Mouse (Mus musculus): ENCODE measurements around the gene Aire. TPM values are rescaled to one million over a fixed set of nuclear protein-coding genes. Genes with fewer than 3 reads are reported as not detected.

Aire gene
- polyA plus RNA-seq, 1 experiment from 2014 or later = not detected

GRCm38 (mm10) chr10:78084073-78084472 lies 40.7 kb upstream of the Aire start:
- H3K4me3 ChIP-seq (ENCODE audit: low read depth, low read length) = no peak overlapping the region
- H3K27me3 ChIP-seq (ENCODE audit: control insufficient read depth, insufficient read depth, low read depth, low read length) = no peaks in the 10 kb centered on the region
- WGBS (ENCODE audit: insufficient replicate concordance) = 21% methylated on average over 1 of the region's 1 CpGs
- H3K4me2 ChIP-seq (ENCODE audit: low read depth, low read length) = no peak overlapping the region
- no peak overlapping the region for H3K9ac ChIP-seq (ENCODE audit: low read depth, low read length)
- H3K4me1 ChIP-seq (ENCODE audit: control insufficient read depth, low read depth, low read length) = no peaks in the 10 kb centered on the region
- no peaks in the 10 kb centered on the region for H3K9me3 ChIP-seq (replicated peaks; ENCODE audit: control insufficient read depth, low read length)
- no peaks in the 10 kb centered on the region for H3K36me3 ChIP-seq (ENCODE audit: control insufficient read depth, insufficient read depth)
- H3K27ac ChIP-seq (ENCODE audit: low read length) = no peak overlapping the region
- ATAC-seq (ENCODE audit: low read depth) = no peak

GRCm38 (mm10) chr10:78079955-78080591 lies 36.7 kb upstream of the Aire start:
- Histone ChIP-seq H3K27ac (ENCODE audit: low read length) (no peak overlapping the region), H3K27me3 (ENCODE audit: control insufficient read depth, insufficient read depth, low read depth, low read length) (no peaks in the 10 kb centered on the region), H3K9me3 (replicated peaks; ENCODE audit: control insufficient read depth, low read length) (no peaks in the 10 kb centered on the region), H3K36me3 (ENCODE audit: control insufficient read depth, insufficient read depth) (no peaks in the 10 kb centered on the region; the same call in 1 of the 2 replicates), H3K9ac (ENCODE audit: low read depth, low read length) (no peak overlapping the region), H3K4me3 (ENCODE audit: low read depth, low read length) (no peak overlapping the region), H3K4me1 (ENCODE audit: control insufficient read depth, low read depth, low read length) (no peaks in the 10 kb centered on the region), H3K4me2 (ENCODE audit: low read depth, low read length) (no peak overlapping the region)
- WGBS (ENCODE audit: insufficient replicate concordance) = 57% methylated on average over 4 of the region's 4 CpGs
- no peak for ATAC-seq (ENCODE audit: low read depth)

GRCm38 (mm10) chr10:78078276-78078675 lies 34.9 kb upstream of the Aire start:
- H3K27ac ChIP-seq (ENCODE audit: low read length) = no peak overlapping the region
- no peak for ATAC-seq (ENCODE audit: low read depth)
- no peak overlapping the region for H3K4me2 ChIP-seq (ENCODE audit: low read depth, low read length)
- no peaks in the 10 kb centered on the region for H3K4me1 ChIP-seq (ENCODE audit: control insufficient read depth, low read depth, low read length)
- no peaks in the 10 kb centered on the region for H3K9me3 ChIP-seq (replicated peaks; ENCODE audit: control insufficient read depth, low read length)
- H3K4me3 ChIP-seq (ENCODE audit: low read depth, low read length) = no peak overlapping the region
- H3K36me3 ChIP-seq (ENCODE audit: control insufficient read depth, insufficient read depth) = no peaks in the 10 kb centered on the region; the same call in 1 of the 2 replicates
- no peaks in the 10 kb centered on the region for H3K27me3 ChIP-seq (ENCODE audit: control insufficient read depth, insufficient read depth, low read depth, low read length)
- 42% methylated on average over 5 of the region's 5 CpGs for whole genome bisulfite sequencing (ENCODE audit: insufficient replicate concordance)
- H3K9ac ChIP-seq (ENCODE audit: low read depth, low read length) = no peak overlapping the region

- no peak for ATAC-seq (ENCODE audit: low read depth)
These were observed 34.5 kb upstream of the Aire start for GRCm38 (mm10) chr10:78077862-78078261.

GRCm38 (mm10) chr10:78074977-78075376 lies 31.6 kb upstream of the Aire start:
- WGBS (ENCODE audit: insufficient replicate concordance) = 23% methylated on average over 11 of the region's 11 CpGs
- Histone ChIP-seq H3K27me3 (ENCODE audit: control insufficient read depth, insufficient read depth, low read depth, low read length) (peaks cover 7% of the 10 kb centered on the region), H3K36me3 (ENCODE audit: control insufficient read depth, insufficient read depth) (no peaks in the 10 kb centered on the region; the same call in 1 of the 2 replicates)

More at GRCm38 (mm10) chr10:78077862-78078261, 34.5 kb upstream of the Aire start:
- H3K4me3 ChIP-seq (ENCODE audit: low read depth, low read length) = no peak overlapping the region
- no peaks in the 10 kb centered on the region; the same call in 1 of the 2 replicates for H3K36me3 ChIP-seq (ENCODE audit: control insufficient read depth, insufficient read depth)
- H3K9ac ChIP-seq (ENCODE audit: low read depth, low read length) = no peak overlapping the region
- H3K4me2 ChIP-seq (ENCODE audit: low read depth, low read length) = no peak overlapping the region
- H3K27me3 ChIP-seq (ENCODE audit: control insufficient read depth, insufficient read depth, low read depth, low read length) = no peaks in the 10 kb centered on the region
- 63% methylated on average over 9 of the region's 9 CpGs for whole genome bisulfite sequencing (ENCODE audit: insufficient replicate concordance)
- no peaks in the 10 kb centered on the region for H3K4me1 ChIP-seq (ENCODE audit: control insufficient read depth, low read depth, low read length)
- H3K27ac ChIP-seq (ENCODE audit: low read length) = no peak overlapping the region
- H3K9me3 ChIP-seq (replicated peaks; ENCODE audit: control insufficient read depth, low read length) = no peaks in the 10 kb centered on the region

GRCm38 (mm10) chr10:78074151-78074550 lies 30.7 kb upstream of the Aire start:
- Histone ChIP-seq H3K27ac (ENCODE audit: low read length) (no peak overlapping the region), H3K4me2 (ENCODE audit: low read depth, low read length) (no peak overlapping the region), H3K36me3 (ENCODE audit: control insufficient read depth, insufficient read depth) (no peaks in the 10 kb centered on the region; the same call in 1 of the 2 replicates), H3K4me3 (ENCODE audit: low read depth, low read length) (no peak overlapping the region), H3K9me3 (replicated peaks; ENCODE audit: control insufficient read depth, low read length) (no peaks in the 10 kb centered on the region), H3K27me3 (ENCODE audit: control insufficient read depth, insufficient read depth, low read depth, low read length) (peaks cover 16% of the 10 kb centered on the region), H3K9ac (ENCODE audit: low read depth, low read length) (no peak overlapping the region), H3K4me1 (ENCODE audit: control insufficient read depth, low read depth, low read length) (no peaks in the 10 kb centered on the region)
- 55% methylated on average over 4 of the region's 4 CpGs for WGBS (ENCODE audit: insufficient replicate concordance)
- no peak for ATAC-seq (ENCODE audit: low read depth)

More at GRCm38 (mm10) chr10:78074977-78075376, 31.6 kb upstream of the Aire start:
- Histone ChIP-seq H3K27ac (ENCODE audit: low read length) (no peak overlapping the region), H3K4me3 (ENCODE audit: low read depth, low read length) (no peak overlapping the region), H3K9me3 (replicated peaks; ENCODE audit: control insufficient read depth, low read length) (no peaks in the 10 kb centered on the region), H3K4me2 (ENCODE audit: low read depth, low read length) (no peak overlapping the region), H3K9ac (ENCODE audit: low read depth, low read length) (no peak overlapping the region), H3K4me1 (ENCODE audit: control insufficient read depth, low read depth, low read length) (no peaks in the 10 kb centered on the region)
- ATAC-seq (ENCODE audit: low read depth) = no peak

GRCm38 (mm10) chr10:78069101-78070011 lies 25.9 kb upstream of the Aire start, which contains the start of gene Icosl:
Gene Icosl (plus strand): TSS chr10:78069302.
- under 1% methylated on average over 66 of the region's 66 CpGs for WGBS (ENCODE audit: insufficient replicate concordance)
- H3K9me3 ChIP-seq (replicated peaks; ENCODE audit: control insufficient read depth, low read length) = no peaks in the 10 kb centered on the region
- peaks cover 25% of the 10 kb centered on the region for H3K27me3 ChIP-seq (ENCODE audit: control insufficient read depth, insufficient read depth, low read depth, low read length)
- H3K4me3 ChIP-seq (ENCODE audit: low read depth, low read length) = peak within 1 kb of the TSS; percentile 65
- H3K4me2 ChIP-seq (ENCODE audit: low read depth, low read length) = peak within 1 kb of the TSS; percentile 72
- peak within 1 kb of the TSS; percentile 59 for H3K27ac ChIP-seq (ENCODE audit: low read length)
- ATAC-seq (ENCODE audit: low read depth) = peak; percentile 87
- H3K36me3 ChIP-seq (ENCODE audit: control insufficient read depth, insufficient read depth) = no peaks in the 10 kb centered on the region
- H3K9ac ChIP-seq (ENCODE audit: low read depth, low read length) = peak within 1 kb of the TSS; percentile 56
- no peaks in the 10 kb centered on the region; the same call in 1 of the 2 replicates for H3K4me1 ChIP-seq (ENCODE audit: control insufficient read depth, low read depth, low read length)

- no peak for ATAC-seq (ENCODE audit: low read depth)
- no peaks in the 10 kb centered on the region; the same call in 1 of the 2 replicates for H3K4me1 ChIP-seq (ENCODE audit: control insufficient read depth, low read depth, low read length)
- H3K4me2 ChIP-seq (ENCODE audit: low read depth, low read length) = peak overlapping the region; percentile 72
- peaks cover 25% of the 10 kb centered on the region for H3K27me3 ChIP-seq (ENCODE audit: control insufficient read depth, insufficient read depth, low read depth, low read length)
- H3K36me3 ChIP-seq (ENCODE audit: control insufficient read depth, insufficient read depth) = no peaks in the 10 kb centered on the region
- 15% methylated on average over 11 of the region's 11 CpGs for WGBS (ENCODE audit: insufficient replicate concordance)
- peak overlapping the region; percentile 65 for H3K4me3 ChIP-seq (ENCODE audit: low read depth, low read length)
- H3K9ac ChIP-seq (ENCODE audit: low read depth, low read length) = no peak overlapping the region; the same call in 1 of the 2 replicates
- no peak overlapping the region for H3K27ac ChIP-seq (ENCODE audit: low read length)
- H3K9me3 ChIP-seq (replicated peaks; ENCODE audit: control insufficient read depth, low read length) = no peaks in the 10 kb centered on the region
These were observed 25.1 kb upstream of the Aire start for GRCm38 (mm10) chr10:78068541-78068940.

All from liver, embryonic 16.5 days (tissue).